Mouse (Mus musculus): ENCODE measurements around the gene Zfp108. TPM values are rescaled to one million over a fixed set of nuclear protein-coding genes. Genes with fewer than 3 reads are reported as not detected.

Gene Zfp108
- 2.3 and 2.5 TPM in 2 replicates for polyA plus RNA-seq (2021; fragmentation: Nextera tagmentation)
- long read RNA-seq, experiment 1, partial matches to known transcripts = 1 of 6 reads
- long read RNA-seq, experiment 1, other reads (novel, unspliced or antisense) = 4 of 6 reads
- long read RNA-seq, experiment 2, transcript Zfp108-203 (4 exons, 2,562 nt) = major isoform, 12 of 25 reads
- long read RNA-seq, experiment 2, partial matches to known transcripts = 2 of 25 reads
- long read RNA-seq, experiment 2, other reads (novel, unspliced or antisense) = 11 of 25 reads

GRCm38 (mm10) chr7:24254633-24255474 lies at the start of gene Zfp108:
Zfp108 (plus strand) TSS chr7:24254794.

DNA sequence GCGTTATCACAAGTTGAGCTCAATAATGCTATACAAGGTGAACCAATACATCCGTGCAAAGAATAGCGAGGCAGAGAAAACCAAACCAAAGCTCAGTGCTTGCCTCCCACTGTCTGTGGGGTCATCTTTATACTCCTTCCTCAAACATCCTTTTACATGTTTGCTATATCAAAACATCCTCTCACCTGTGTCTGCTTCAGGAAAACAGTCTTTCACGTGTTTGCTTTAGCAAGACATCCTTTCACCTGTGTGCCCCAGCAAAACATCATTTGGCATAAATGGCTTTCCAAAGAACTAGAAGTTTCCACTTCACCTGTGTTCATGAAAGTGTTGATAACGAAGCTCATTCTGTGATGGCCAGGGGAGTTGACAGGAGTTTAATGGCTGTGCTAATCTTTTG lies 43.3 kb upstream of the Zfp108 start, which contains the start of gene Zfp111:
Gene Zfp111 (minus strand): TSS at position 101 of the 400 bp plus-strand sequence.

GRCm38 (mm10) chr7:24237040-24237791 lies 17.4 kb upstream of the Zfp108 start, which contains the start of gene Zfp109:
Zfp109 (minus strand) TSS chr7:24237560.

GRCm38 (mm10) chr7:24270288-24270672 lies 15.7 kb downstream of the Zfp108 start, which contains the start of gene Zfp93:
Zfp93 (plus strand) TSS chr7:24270420.

DNA sequence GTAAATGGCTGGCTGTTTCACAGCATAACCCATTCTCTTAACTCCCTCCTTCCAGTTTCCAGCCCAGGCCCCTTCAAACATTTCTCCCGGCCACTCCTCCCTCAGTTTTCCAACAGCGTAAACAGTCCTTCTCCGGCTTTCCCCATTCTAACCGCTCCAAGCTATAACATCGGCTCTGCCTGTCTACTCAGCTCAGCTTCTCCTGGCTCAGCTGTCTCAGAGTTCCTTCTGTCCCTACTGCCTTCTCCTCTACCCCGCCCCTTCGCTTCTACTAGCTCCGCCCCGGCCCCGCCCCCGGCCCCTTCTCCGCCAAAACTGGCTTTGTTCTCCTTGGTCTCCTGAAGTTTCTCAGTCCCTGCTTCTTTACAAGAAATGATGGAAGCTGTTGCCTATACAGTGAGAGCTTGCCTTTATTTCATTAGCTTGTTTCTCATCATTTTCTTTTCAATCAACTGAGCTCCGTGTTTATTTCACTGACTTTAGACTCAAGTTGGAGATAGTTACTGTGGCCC lies 46.2 kb downstream of the Zfp108 start, which contains the start of gene Zfp61:
Gene Zfp61 (minus strand): TSS at position 462 of the 512 bp plus-strand sequence.

Other genes starting within 250 kb of the Zfp108 start
- not detected in 2 replicates for gene Vmn1r183, start 201.5 kb upstream of the Zfp108 start, polyA plus RNA-seq (2021; fragmentation: Nextera tagmentation)
- 18.2 and 19.7 TPM in 2 replicates for gene Zfp180, start 172.9 kb upstream of the Zfp108 start, polyA plus RNA-seq (2021; fragmentation: Nextera tagmentation)
- gene Zfp112, start 142.5 kb upstream of the Zfp108 start, polyA plus RNA-seq (2021; fragmentation: Nextera tagmentation) = 2.3 TPM in 2 replicates
- gene Zfp235, start 120.6 kb upstream of the Zfp108 start, polyA plus RNA-seq (2021; fragmentation: Nextera tagmentation) = 11.1 and 12.1 TPM in 2 replicates
- gene Zfp114, start 79.7 kb upstream of the Zfp108 start, polyA plus RNA-seq (2021; fragmentation: Nextera tagmentation) = 0.94 and 1.2 TPM in 2 replicates
- 1.5 and 1.8 TPM in 2 replicates for gene Zfp111, start 43.4 kb upstream of the Zfp108 start, polyA plus RNA-seq (2021; fragmentation: Nextera tagmentation)
- 3.6 and 3.8 TPM in 2 replicates for gene Zfp109, start 17.2 kb upstream of the Zfp108 start, polyA plus RNA-seq (2021; fragmentation: Nextera tagmentation)
- gene Zfp93, start 15.6 kb downstream of the Zfp108 start, polyA plus RNA-seq (2021; fragmentation: Nextera tagmentation) = 6.3 and 7.2 TPM in 2 replicates
- 12.8 and 14.5 TPM in 2 replicates for gene Zfp61, start 46.4 kb downstream of the Zfp108 start, polyA plus RNA-seq (2021; fragmentation: Nextera tagmentation)
- gene Zfp94, start 61.9 kb downstream of the Zfp108 start, polyA plus RNA-seq (2021; fragmentation: Nextera tagmentation) = 10.7 and 11.8 TPM in 2 replicates
- gene Tescl, start 79.1 kb downstream of the Zfp108 start, polyA plus RNA-seq (2021; fragmentation: Nextera tagmentation) = not detected in 2 replicates
- not detected in 2 replicates for gene Lypd5, start 94.4 kb downstream of the Zfp108 start, polyA plus RNA-seq (2021; fragmentation: Nextera tagmentation)
- 0.72 and 1.2 TPM in 2 replicates for gene Kcnn4, start 115.5 kb downstream of the Zfp108 start, polyA plus RNA-seq (2021; fragmentation: Nextera tagmentation)
- 11.0 and 11.7 TPM in 2 replicates for gene Smg9, start 144.8 kb downstream of the Zfp108 start, polyA plus RNA-seq (2021; fragmentation: Nextera tagmentation)
- gene Irgc1, start 197.5 kb downstream of the Zfp108 start, polyA plus RNA-seq (2021; fragmentation: Nextera tagmentation) = not detected in 2 replicates
- gene Plaur, start 207.7 kb downstream of the Zfp108 start, polyA plus RNA-seq (2021; fragmentation: Nextera tagmentation) = 0.78 and 0.88 TPM in 2 replicates
- 4.5 and 5.0 TPM in 2 replicates for gene Cadm4, start 227.2 kb downstream of the Zfp108 start, polyA plus RNA-seq (2021; fragmentation: Nextera tagmentation)